Mouse (Mus musculus) thymus, adult 2 months (tissue): ENCODE results near the gene Ugt1a6a. TPM values are rescaled to one million over a fixed set of nuclear protein-coding genes. Genes with fewer than 3 reads are reported as not detected.

ENCODE experiments used
- DNase-seq: peaks from one replicate; pipeline ENCODE4 v3.0.0; 2021
- H3K27ac ChIP-seq: fragments of 200-500 bp; 2 replicates; pipeline ENCODE4 v1.5.1; 2012; ENCODE audit warnings: low read length, control low read depth; ENCODE audit not compliant: control insufficient read depth, insufficient read depth
- H3K27me3 ChIP-seq: fragments of 200-500 bp; 2 replicates; pipeline ENCODE4 v1.6.1; 2012; ENCODE audit warnings: mild to moderate bottlenecking, low read length, moderate library complexity, mixed read lengths; ENCODE audit not compliant: control insufficient read depth, insufficient read depth
- H3K36me3 ChIP-seq: fragments of 200-500 bp; 2 replicates; pipeline ENCODE4 v1.6.1; 2012; ENCODE audit warnings: mild to moderate bottlenecking, low read length, moderate library complexity; ENCODE audit not compliant: control insufficient read depth, insufficient read depth
- H3K4me1 ChIP-seq: fragments of 200-500 bp; replicated peaks from 2 replicates; pipeline ENCODE4 v1.6.1; 2012; ENCODE audit warnings: low read length; ENCODE audit not compliant: control insufficient read depth, insufficient read depth
- H3K4me3 ChIP-seq: fragments of 200-500 bp; 2 replicates; pipeline ENCODE4 v1.5.1; 2012; ENCODE audit warnings: mild to moderate bottlenecking, low read length, control low read depth, moderate library complexity; ENCODE audit not compliant: control insufficient read depth, insufficient read depth
- CTCF ChIP-seq: fragments of 200-500 bp; IDR thresholded peaks from 2 replicates; pipeline ENCODE4 v1.5.1; 2012; ENCODE audit warnings: mild to moderate bottlenecking, control low read depth, low read length, moderate library complexity, borderline replicate concordance; ENCODE audit not compliant: control insufficient read depth, poor library complexity, insufficient read depth; ENCODE audit errors: extremely low read depth
- POLR2A ChIP-seq: fragments of 200-500 bp; IDR thresholded peaks from 2 replicates; pipeline ENCODE4 v1.6.1; 2012; ENCODE audit warnings: mild to moderate bottlenecking, low read length, control low read depth, moderate library complexity; ENCODE audit not compliant: control insufficient read depth, poor library complexity, insufficient read depth; ENCODE audit errors: extremely low read depth
- WGBS: fragments of 180-500 bp; shearing (Covaris S2); methylation state at CpG from one replicate; pipeline ENCODE4 v1.1.7; 2018; 5-methylcytosine and 5-hydroxymethylcytosine counted together
- polyA plus RNA-seq: library from polyadenylated mRNA; depleted of rRNA; stranded (reverse); fragments of >200 nt; gene quantifications from 2 replicates; pipeline ENCODE4 v1.2.3, GENCODE M21; 2012

The Ugt1a6a gene
- polyA plus RNA-seq, 1 experiment = 3.8 TPM

GRCm38 (mm10) chr1:88212341-88213045 lies 77.9 kb downstream of the Ugt1a6a start:
- no peaks in the 10 kb centered on the region for H3K4me1 ChIP-seq
- no peak for TF ChIP-seq POLR2A
- TF ChIP-seq CTCF = no peak
- DNase-seq = no peak
- H3K4me3 ChIP-seq = no peak overlapping the region
- no peak overlapping the region for H3K27ac ChIP-seq
- H3K36me3 ChIP-seq = no peaks in the 10 kb centered on the region
- WGBS = 69% methylated on average over 8 of the region's 8 CpGs
- H3K27me3 ChIP-seq = no peaks in the 10 kb centered on the region

- DNase-seq = no peak
- WGBS = 86% methylated on average over 1 of the region's 1 CpGs
- Histone ChIP-seq H3K4me3 (no peak overlapping the region), H3K36me3 (no peaks in the 10 kb centered on the region), H3K4me1 (no peaks in the 10 kb centered on the region), H3K27me3 (no peaks in the 10 kb centered on the region), H3K27ac (no peak overlapping the region)
- no peak for TF ChIP-seq POLR2A
- TF ChIP-seq CTCF = no peak
Measured at GRCm38 (mm10) chr1:88213061-88213460, 78.5 kb downstream of the Ugt1a6a start.

- 90% methylated on average over 2 of the region's 2 CpGs for WGBS
- no peak for DNase-seq
- no peak for TF ChIP-seq CTCF
- no peak for TF ChIP-seq POLR2A
- no peak overlapping the region for H3K4me3 ChIP-seq
- H3K27me3 ChIP-seq = no peaks in the 10 kb centered on the region
- no peaks in the 10 kb centered on the region for H3K36me3 ChIP-seq
- H3K4me1 ChIP-seq = no peaks in the 10 kb centered on the region
- H3K27ac ChIP-seq = no peak overlapping the region
Measured at GRCm38 (mm10) chr1:88213766-88214461, 79.3 kb downstream of the Ugt1a6a start.

GRCm38 (mm10) chr1:88214462-88214952 lies 79.9 kb downstream of the Ugt1a6a start:
- H3K4me3 ChIP-seq = no peak overlapping the region
- DNase-seq = no peak
- no peak overlapping the region for H3K27ac ChIP-seq
- no peaks in the 10 kb centered on the region for H3K27me3 ChIP-seq
- no peaks in the 10 kb centered on the region for H3K4me1 ChIP-seq
- 85% methylated on average over 2 of the region's 2 CpGs for WGBS
- no peaks in the 10 kb centered on the region for H3K36me3 ChIP-seq
- TF ChIP-seq POLR2A (no peak), CTCF (no peak)

GRCm38 (mm10) chr1:88215466-88216380 lies 81.1 kb downstream of the Ugt1a6a start:
- DNase-seq = no peak
- H3K4me1 ChIP-seq = no peaks in the 10 kb centered on the region
- no peak overlapping the region for H3K4me3 ChIP-seq
- no peaks in the 10 kb centered on the region for H3K36me3 ChIP-seq
- H3K27me3 ChIP-seq = no peaks in the 10 kb centered on the region
- no peak for TF ChIP-seq POLR2A
- H3K27ac ChIP-seq = no peak overlapping the region
- WGBS = 73% methylated on average over 10 of the region's 10 CpGs

- Histone ChIP-seq H3K4me1 (no peaks in the 10 kb centered on the region), H3K27ac (no peak overlapping the region), H3K36me3 (no peaks in the 10 kb centered on the region), H3K27me3 (no peaks in the 10 kb centered on the region), H3K4me3 (no peak overlapping the region)
- TF ChIP-seq CTCF (no peak), POLR2A (no peak)
- no peak for DNase-seq
- 65% methylated on average over 2 of the region's 2 CpGs for WGBS
Measured at GRCm38 (mm10) chr1:88216551-88216950, 81.9 kb downstream of the Ugt1a6a start.
